9 mouse cellular contexts compared by ENCODE assay signal in the genomic region with DNA sequence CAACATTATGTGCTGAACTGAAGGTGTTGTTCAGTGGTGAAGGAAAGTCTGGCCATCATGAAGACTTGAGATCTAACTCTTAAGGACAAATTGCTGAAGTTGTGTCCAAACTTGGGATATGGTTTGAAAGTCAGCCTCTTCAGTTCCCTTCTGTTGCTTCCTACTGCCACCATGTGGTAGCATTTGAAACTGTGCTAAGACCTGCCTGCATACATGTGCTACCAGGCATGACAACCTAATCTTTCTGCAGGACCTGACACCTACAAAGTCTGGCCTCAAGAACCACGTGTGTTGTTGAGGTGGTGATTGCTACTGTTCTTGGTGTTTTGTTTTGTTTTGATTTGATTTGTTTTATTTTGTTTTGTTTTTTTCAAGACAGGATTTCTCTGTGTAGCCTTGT. TPM values are rescaled to one million over a fixed set of nuclear protein-coding genes. Genes with fewer than 3 reads are reported as not detected.
DNase-seq lines count a peak whose midpoint lies in the region; ATAC-seq and TF ChIP-seq lines count a peak whose summit lies in the region.
"Had no signal": no experiment of that assay in that cellular context is flagged by ENCODE, and none has a peak within 500 bp of the region (broad histone marks: within the 10 kb centered on the region; RNA-seq: fewer than 3 reads in every experiment).

No protein-coding gene starts in this region.

- no peak overlapping the region for H3K4me3 ChIP-seq in lung, embryonic 14.5 days (ENCODE audit: low read depth, low read length)
- H3K4me3 ChIP-seq: limb, embryonic 15.5 days had no signal

- H3K9me3 ChIP-seq in lung, embryonic 14.5 days (ENCODE audit: low read depth, low read length), result no peaks in the 10 kb centered on the region
- H3K9me3 ChIP-seq: limb, embryonic 15.5 days had no signal

- TF ChIP-seq CTCF in lung, embryonic 14.5 days (IDR thresholded peaks at IDR 0.05; ENCODE audit: low read depth), result peak; percentile 86

- H3K9ac ChIP-seq in lung, embryonic 14.5 days, result no peak overlapping the region
- H3K9ac ChIP-seq: limb, embryonic 15.5 days had no signal

- no peaks in the 10 kb centered on the region for H3K4me1 ChIP-seq in lung, embryonic 14.5 days (ENCODE audit: insufficient read depth)
- H3K4me1 ChIP-seq: limb, embryonic 15.5 days had no signal

- H3K36me3 ChIP-seq in lung, embryonic 14.5 days (ENCODE audit: insufficient read depth), result no peaks in the 10 kb centered on the region
- H3K36me3 ChIP-seq: limb, embryonic 15.5 days had no signal

- H3K4me2 ChIP-seq in lung, embryonic 14.5 days, result no peak overlapping the region
- H3K4me2 ChIP-seq: limb, embryonic 15.5 days had no signal

- peak; percentile 55 for DNase-seq in CD4-positive, CD25-positive, alpha-beta regulatory T cell, adult 2 months (ENCODE audit: low read depth, low spot score)
- peak; percentile 28 for DNase-seq in WW6 (ENCODE audit: low read depth, low spot score)
- peak; percentile 70 to 83 for DNase-seq in cerebellum, postnatal 36 days
- DNase-seq in layer of hippocampus, adult 18-20 months (ENCODE audit: low spot score in 2 of 2), result peak; percentile 42 to 85
- peak; percentile 82 for DNase-seq in lung, embryonic 14.5 days
- DNase-seq in right cerebral cortex, postnatal 14 days, result peak; percentile 68

- WGBS in lung, embryonic 14.5 days, result 17% methylated on average over 1 of the region's 1 CpGs

- H3K27me3 ChIP-seq in lung, embryonic 14.5 days (ENCODE audit: insufficient read depth, low read length), result no peaks in the 10 kb centered on the region
- H3K27me3 ChIP-seq: limb, embryonic 15.5 days had no signal

- H3K27ac ChIP-seq in lung, embryonic 14.5 days (ENCODE audit: low read depth), result no peak overlapping the region
- H3K27ac ChIP-seq: limb, embryonic 15.5 days had no signal

- no peak for ATAC-seq in CD4-positive, CD25-positive, alpha-beta regulatory T cell, adult 4 months
- peak; percentile 40; the same call in 1 of the 2 replicates for ATAC-seq in granulocyte monocyte progenitor cell, adult 5-6 weeks (replicated peaks; ENCODE audit: poor library complexity, severe bottlenecking)
- ATAC-seq in lung, embryonic 14.5 days (ENCODE audit: insufficient read depth), result 0 out of 2 replicates have a peak, but pooled peaks have one; percentile 24

RNA-seq across cellular contexts. Expression of a gene that starts 19.6 kb away (rescaled TPM):
- polyA plus RNA-seq in CD4-positive, CD25-positive, alpha-beta regulatory T cell, adult 4 months (2017; shearing (Covaris generic)), result 1 to 10 TPM; 1.3 TPM
- 4.1 and 7.5 TPM in 2 replicates for total RNA-seq in granulocyte monocyte progenitor cell, adult 5-6 weeks (2014; fragmentation: Nextera tagmentation)
- total RNA-seq in granulocyte monocyte progenitor cell, adult 5-6 weeks (2017), result 1.2 and 1.7 TPM in 2 replicates
- 1 to 10 TPM; 1.5 to 2.7 TPM for total RNA-seq in layer of hippocampus, adult 18-20 months (2021)
- polyA plus RNA-seq in lung, embryonic 14.5 days (2014; fragmentation: Nextera tagmentation; extraction: Ambion mirVana), result 0.99 and 1.1 TPM in 2 replicates

RNA-seq across cellular contexts. Expression of a gene that starts 22.9 kb away (rescaled TPM):
- 1 to 10 TPM in 1 of 2 experiments, under 1 TPM in 1; 0.59 to 1.2 TPM for polyA plus RNA-seq in CD4-positive, CD25-positive, alpha-beta regulatory T cell, adult 4 months (2017; shearing (Covaris generic))
- 0.80 and 2.6 TPM in 2 replicates for total RNA-seq in granulocyte monocyte progenitor cell, adult 5-6 weeks (2014; fragmentation: Nextera tagmentation)
- 0.43 TPM in 1 of 2 replicates, not detected in the other for total RNA-seq in granulocyte monocyte progenitor cell, adult 5-6 weeks (2017)
- 1 to 10 TPM; 1.4 to 1.6 TPM for total RNA-seq in layer of hippocampus, adult 18-20 months (2021)
- polyA plus RNA-seq in lung, embryonic 14.5 days (2014; fragmentation: Nextera tagmentation; extraction: Ambion mirVana), result 0.14 and 0.43 TPM in 2 replicates

Comparison
In these comparisons a context has a peak if more than half of its experiments do, and no peak if none do; other contexts are left out.
1. DNase-seq: peak in every context shown above with its lines; median percentile 82 in lung, embryonic 14.5 days; 76 in cerebellum, postnatal 36 days; 68 in right cerebral cortex, postnatal 14 days; 64 in layer of hippocampus, adult 18-20 months; 55 in CD4-positive, CD25-positive, alpha-beta regulatory T cell, adult 2 months; 28 in WW6.